Mouse (Mus musculus): Measurements from ENCODE around the gene Galns. TPM values are rescaled to one million over a fixed set of nuclear protein-coding genes. Genes with fewer than 3 reads are reported as not detected.
"Not testable (repeated sequence)": the region's sequence is repeated elsewhere in the genome, so short reads cannot be mapped to it uniquely, and the experiment has no call there.

The Galns gene
- polyA plus RNA-seq, 1 experiment from 2014 or later = 14.3 TPM

- no peak overlapping the region for H3K9ac ChIP-seq (replicated peaks; ENCODE audit: low read depth)
- ATAC-seq (peak; percentile 6; the same call in 1 of the 2 replicates), DNase-seq (ENCODE audit: low spot score) (no peak)
- no peaks in the 10 kb centered on the region for H3K27me3 ChIP-seq (replicated peaks; ENCODE audit: insufficient read depth, low read length)
- H3K4me1 ChIP-seq (ENCODE audit: insufficient read depth, low read depth, low read length) = peaks cover 12% of the 10 kb centered on the region; the same call in 1 of the 2 replicates
- no peak overlapping the region for H3K4me2 ChIP-seq (replicated peaks; ENCODE audit: low read depth, low read length)
- peaks cover 12% of the 10 kb centered on the region; the same call in 1 of the 2 replicates for H3K36me3 ChIP-seq (ENCODE audit: insufficient read depth, low read length)
- H3K4me3 ChIP-seq (ENCODE audit: low read depth, low read length) = no peak overlapping the region
- TF ChIP-seq EP300 (IDR thresholded peaks at IDR 0.05) (no peak), CTCF (IDR thresholded peaks at IDR 0.05) (no peak)
- WGBS = 39% methylated on average over 9 of the region's 9 CpGs
- no peaks in the 10 kb centered on the region for H3K9me3 ChIP-seq (ENCODE audit: low read length)
- H3K27ac ChIP-seq (ENCODE audit: low read length) = peak overlapping the region; percentile 26; the same call in 1 of the 2 replicates
These were observed 25.5 kb upstream of the Galns start for GRCm38 (mm10) chr8:122636803-122637175.

GRCm38 (mm10) chr8:122635878-122636802 lies 24.9 kb upstream of the Galns start:
- Histone ChIP-seq H3K27me3 (replicated peaks; ENCODE audit: insufficient read depth, low read length) (no peaks in the 10 kb centered on the region), H3K27ac (ENCODE audit: low read length) (peak overlapping the region; percentile 26), H3K4me1 (ENCODE audit: insufficient read depth, low read depth, low read length) (peaks cover 12% of the 10 kb centered on the region; the same call in 1 of the 2 replicates), H3K4me3 (ENCODE audit: low read depth, low read length) (no peak overlapping the region), H3K9ac (replicated peaks; ENCODE audit: low read depth) (no peak overlapping the region), H3K9me3 (ENCODE audit: low read length) (no peaks in the 10 kb centered on the region), H3K36me3 (ENCODE audit: insufficient read depth, low read length) (peaks cover 12% of the 10 kb centered on the region; the same call in 1 of the 2 replicates), H3K4me2 (replicated peaks; ENCODE audit: low read depth, low read length) (no peak overlapping the region)
- ATAC-seq = peak; percentile 74
- WGBS = 42% methylated on average over 14 of the region's 14 CpGs
- DNase-seq (ENCODE audit: low spot score) = peak; percentile 68
- TF ChIP-seq CTCF (IDR thresholded peaks at IDR 0.05) = no peak
- TF ChIP-seq EP300 (IDR thresholded peaks at IDR 0.05) = peak; percentile 65

GRCm38 (mm10) chr8:122633205-122633604 lies 21.9 kb upstream of the Galns start:
- no peak for ATAC-seq
- no peak for TF ChIP-seq CTCF (IDR thresholded peaks at IDR 0.05)
- TF ChIP-seq EP300 (IDR thresholded peaks at IDR 0.05) = no peak
- 89% methylated on average over 14 of the region's 14 CpGs for WGBS
- Histone ChIP-seq H3K4me3 (ENCODE audit: low read depth, low read length) (no peak overlapping the region), H3K36me3 (ENCODE audit: insufficient read depth, low read length) (peaks cover 12% of the 10 kb centered on the region; the same call in 1 of the 2 replicates), H3K4me2 (replicated peaks; ENCODE audit: low read depth, low read length) (no peak overlapping the region), H3K27ac (ENCODE audit: low read length) (no peak overlapping the region), H3K4me1 (ENCODE audit: insufficient read depth, low read depth, low read length) (no peaks in the 10 kb centered on the region), H3K27me3 (replicated peaks; ENCODE audit: insufficient read depth, low read length) (no peaks in the 10 kb centered on the region), H3K9ac (replicated peaks; ENCODE audit: low read depth) (no peak overlapping the region), H3K9me3 (ENCODE audit: low read length) (no peaks in the 10 kb centered on the region)
- no peak for DNase-seq (ENCODE audit: low spot score)

GRCm38 (mm10) chr8:122632134-122632533 lies 20.9 kb upstream of the Galns start:
- not testable (repeated sequence) for DNase-seq (ENCODE audit: low spot score); H3K4me1 ChIP-seq (ENCODE audit: insufficient read depth, low read depth, low read length); H3K27me3 ChIP-seq (replicated peaks; ENCODE audit: insufficient read depth, low read length); H3K27ac ChIP-seq (ENCODE audit: low read length); H3K4me3 ChIP-seq (ENCODE audit: low read depth, low read length); H3K9me3 ChIP-seq (ENCODE audit: low read length); H3K4me2 ChIP-seq (replicated peaks; ENCODE audit: low read depth, low read length); ATAC-seq; H3K9ac ChIP-seq (replicated peaks; ENCODE audit: low read depth)
- WGBS = 71% methylated on average over 3 of the region's 3 CpGs
- H3K36me3 ChIP-seq (ENCODE audit: insufficient read depth, low read length) = peaks cover 12% of the 10 kb centered on the region; the same call in 1 of the 2 replicates

- Histone ChIP-seq H3K9me3 (ENCODE audit: low read length) (no peaks in the 10 kb centered on the region), H3K27me3 (replicated peaks; ENCODE audit: insufficient read depth, low read length) (no peaks in the 10 kb centered on the region), H3K4me2 (replicated peaks; ENCODE audit: low read depth, low read length) (no peak overlapping the region), H3K4me1 (ENCODE audit: insufficient read depth, low read depth, low read length) (no peaks in the 10 kb centered on the region), H3K36me3 (ENCODE audit: insufficient read depth, low read length) (peaks cover 12% of the 10 kb centered on the region; the same call in 1 of the 2 replicates), H3K4me3 (ENCODE audit: low read depth, low read length) (no peak overlapping the region), H3K9ac (replicated peaks; ENCODE audit: low read depth) (no peak overlapping the region), H3K27ac (ENCODE audit: low read length) (no peak overlapping the region)
- WGBS = 50% methylated on average over 22 of the region's 22 CpGs
- no peak for TF ChIP-seq CTCF (IDR thresholded peaks at IDR 0.05)
- no peak for TF ChIP-seq EP300 (IDR thresholded peaks at IDR 0.05)
- DNase-seq (ENCODE audit: low spot score) (no peak), ATAC-seq (peak; percentile 43)
These were observed 19.4 kb upstream of the Galns start for GRCm38 (mm10) chr8:122630696-122631095.

GRCm38 (mm10) chr8:122629388-122629787 lies 18.1 kb upstream of the Galns start:
- no peak for TF ChIP-seq CTCF (IDR thresholded peaks at IDR 0.05)
- TF ChIP-seq EP300 (IDR thresholded peaks at IDR 0.05) = no peak
- no peaks in the 10 kb centered on the region for H3K4me1 ChIP-seq (ENCODE audit: insufficient read depth, low read depth, low read length)
- 55% methylated on average over 10 of the region's 10 CpGs for WGBS
- no peaks in the 10 kb centered on the region for H3K27me3 ChIP-seq (replicated peaks; ENCODE audit: insufficient read depth, low read length)
- DNase-seq (ENCODE audit: low spot score) (no peak), ATAC-seq (no peak)
- H3K9me3 ChIP-seq (ENCODE audit: low read length) = no peaks in the 10 kb centered on the region
- H3K27ac ChIP-seq (ENCODE audit: low read length) = no peak overlapping the region
- no peak overlapping the region for H3K4me3 ChIP-seq (ENCODE audit: low read depth, low read length)
- H3K4me2 ChIP-seq (replicated peaks; ENCODE audit: low read depth, low read length) = no peak overlapping the region
- H3K9ac ChIP-seq (replicated peaks; ENCODE audit: low read depth) = no peak overlapping the region
- H3K36me3 ChIP-seq (ENCODE audit: insufficient read depth, low read length) = peaks cover 12% of the 10 kb centered on the region; the same call in 1 of the 2 replicates

All from lung, postnatal 0 days (tissue).